Mouse (Mus musculus): ENCODE measurements around the gene Dnm1. TPM values are rescaled to one million over a fixed set of nuclear protein-coding genes. Genes with fewer than 3 reads are reported as not detected.

Gene Dnm1
- total RNA-seq, 2 experiments from 2014 or later: not detected

DNA sequence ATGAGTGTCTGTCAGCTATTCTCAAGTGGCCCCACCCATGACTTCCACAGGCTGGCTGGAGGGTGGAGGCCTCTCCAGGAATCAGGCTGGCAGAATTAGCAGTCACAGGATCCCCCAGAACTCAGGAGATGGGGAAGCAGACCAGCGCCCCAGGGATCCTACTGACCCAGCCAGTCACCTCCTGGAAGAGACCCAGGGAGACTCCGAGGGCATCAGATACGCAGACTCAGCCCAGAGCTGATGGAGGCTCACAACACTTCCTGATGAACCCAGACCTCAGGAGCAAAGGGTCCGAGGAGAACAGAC lies 11.6 kb downstream of the Dnm1 start:
- no peak for ATAC-seq (replicated peaks; ENCODE audit: poor library complexity)

- ATAC-seq (replicated peaks; ENCODE audit: poor library complexity): no peak
Observed at GRCm38 (mm10) chr2:32340836-32341633, 12.1 kb downstream of the Dnm1 start.

DNA sequence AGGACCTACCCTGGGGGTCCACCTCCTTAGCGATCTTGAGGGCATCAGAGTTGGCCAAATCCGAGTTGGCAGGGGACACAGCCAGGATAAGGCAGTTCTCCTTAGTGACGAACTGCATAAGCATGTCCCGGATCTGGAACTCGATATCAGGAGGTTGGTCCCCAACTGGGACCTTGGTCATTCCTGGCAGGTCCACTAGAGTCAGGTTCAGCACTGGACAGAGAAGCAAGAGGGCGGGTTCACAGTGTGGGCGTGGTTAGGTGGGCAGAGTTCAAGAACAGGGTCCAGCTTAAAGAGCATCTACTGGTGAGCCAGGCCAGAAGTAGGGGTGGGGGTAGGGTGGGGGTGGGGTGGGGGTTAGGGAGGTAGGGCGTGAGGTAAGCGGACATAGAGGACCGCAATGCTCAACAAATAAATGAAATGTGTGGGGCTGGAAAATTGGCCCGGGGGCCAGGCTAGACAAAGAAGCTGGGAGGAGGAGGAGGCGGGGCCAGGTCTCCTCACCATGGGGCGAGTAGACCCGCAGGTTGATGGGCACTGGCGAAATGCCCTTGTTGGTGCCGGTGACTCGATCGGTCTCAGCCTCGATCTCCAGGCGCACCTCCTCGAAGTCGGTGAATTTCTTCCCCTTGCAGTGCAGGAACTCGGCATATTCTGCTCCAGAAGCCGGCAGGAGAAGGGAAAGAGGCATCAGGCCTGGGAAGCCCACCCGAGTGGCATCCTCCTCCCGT lies 13.1 kb downstream of the Dnm1 start:
- 0 out of 2 replicates have a peak, but pooled peaks have one; percentile 31 for ATAC-seq (replicated peaks; ENCODE audit: poor library complexity)

DNA sequence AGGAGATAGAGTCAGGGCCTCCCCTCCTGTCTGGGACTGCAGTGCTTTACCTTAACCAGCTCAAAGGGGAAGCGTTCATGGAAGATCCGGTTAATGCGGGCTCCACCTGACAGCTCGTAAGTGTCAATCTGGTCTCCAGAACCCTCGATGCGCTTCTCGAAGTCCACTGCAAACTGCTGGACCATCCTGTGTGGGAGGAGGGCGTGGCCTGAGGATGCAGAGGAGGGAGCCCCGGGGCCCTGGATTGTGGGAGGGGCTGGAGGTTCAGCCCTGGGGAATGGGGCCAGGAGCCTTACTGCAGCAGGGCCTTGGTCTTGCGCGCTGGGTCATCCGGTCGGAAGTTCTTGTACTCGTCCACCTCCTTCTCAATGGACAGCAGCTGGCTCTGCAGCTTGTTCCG lies 17.2 kb downstream of the Dnm1 start:
- no peak for ATAC-seq (replicated peaks; ENCODE audit: poor library complexity)

DNA sequence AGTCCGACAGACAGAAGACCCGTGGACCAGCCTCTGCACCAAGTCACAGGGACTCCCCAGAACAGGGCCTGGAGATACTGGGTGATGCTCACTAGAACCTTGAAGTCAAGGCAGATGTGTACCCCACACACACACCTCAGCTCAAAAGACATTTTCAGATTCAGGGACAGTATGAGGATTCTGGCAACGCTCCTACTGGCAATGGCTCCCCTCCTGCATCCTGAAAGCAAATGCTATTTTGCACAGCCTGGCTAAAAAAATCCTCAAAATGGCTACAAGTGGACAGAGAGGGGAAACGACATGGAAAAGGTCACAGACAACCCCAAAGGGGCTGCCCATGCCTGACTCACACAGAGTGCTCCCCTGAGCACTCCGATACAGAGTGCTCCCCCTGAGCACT lies 21.0 kb downstream of the Dnm1 start:
- no peak for ATAC-seq (replicated peaks; ENCODE audit: poor library complexity)

DNA sequence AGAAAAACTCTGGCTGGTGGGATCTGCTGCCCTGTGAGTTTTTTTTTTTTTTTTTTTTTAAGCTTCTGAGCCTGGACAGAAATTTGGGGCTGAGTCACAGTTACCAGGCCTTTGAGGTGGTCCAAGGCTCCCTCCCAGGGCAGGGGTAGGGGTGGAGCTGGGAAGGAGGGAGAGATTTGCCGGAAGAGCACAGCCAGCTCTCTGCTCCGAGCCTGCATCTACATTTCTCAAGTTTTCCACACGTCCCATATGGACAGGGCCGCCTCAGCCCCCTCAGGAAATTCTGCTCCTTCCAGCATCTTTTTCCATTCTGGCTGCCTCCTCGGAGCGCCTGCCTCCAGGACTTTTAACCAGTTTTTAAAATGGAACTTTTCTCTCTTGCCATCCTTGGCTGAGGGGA lies 23.6 kb downstream of the Dnm1 start:
- ATAC-seq (replicated peaks; ENCODE audit: poor library complexity): no peak

DNA sequence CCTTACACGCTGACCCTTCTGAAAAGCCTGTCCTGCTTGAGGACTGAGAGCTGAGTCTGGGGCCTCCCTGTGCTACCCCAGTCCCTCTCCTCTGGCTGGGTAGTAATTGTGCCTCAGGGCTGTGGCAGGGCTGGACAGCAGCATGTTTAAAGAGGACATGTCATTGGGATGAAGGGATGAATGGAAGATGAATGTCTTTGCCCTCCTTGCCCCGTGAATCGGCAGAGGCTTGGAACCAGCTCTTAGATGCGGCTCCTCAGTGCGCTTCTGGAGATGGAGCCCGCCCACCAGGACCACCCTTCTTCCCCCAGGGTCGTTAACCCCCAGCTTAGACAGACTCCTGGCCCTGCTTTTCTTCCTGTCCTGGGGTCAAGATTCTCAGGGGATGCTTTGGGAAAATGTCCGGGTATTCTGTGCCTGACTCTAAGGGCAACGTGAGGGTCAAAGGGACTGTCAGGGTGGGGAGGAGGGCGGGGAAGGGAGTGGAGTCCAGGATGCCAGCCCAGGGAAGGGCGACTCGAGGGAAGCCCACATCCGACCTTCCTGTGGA lies 24.2 kb downstream of the Dnm1 start:
- ATAC-seq (replicated peaks; ENCODE audit: poor library complexity): no peak

DNA sequence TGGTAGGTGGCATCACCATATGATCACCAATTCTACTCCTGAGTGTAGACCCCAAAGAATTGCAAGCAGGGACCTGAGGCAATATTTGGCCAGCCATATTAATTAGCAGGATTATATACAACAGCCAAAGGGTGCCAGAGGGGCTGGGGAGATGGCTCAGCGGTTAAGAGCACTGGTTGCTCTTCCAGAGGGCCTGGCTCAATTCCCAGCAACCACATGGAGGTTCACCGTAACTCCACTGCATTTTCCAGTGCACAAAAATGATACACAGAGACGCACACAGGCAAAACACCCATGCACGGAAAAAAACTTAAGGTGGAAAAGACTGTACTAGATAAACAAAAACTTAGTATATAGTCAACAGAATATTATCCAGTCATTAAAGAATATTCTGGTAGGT lies 25.9 kb downstream of the Dnm1 start:
- ATAC-seq (replicated peaks; ENCODE audit: poor library complexity): no peak

GRCm38 (mm10) chr2:32325342-32325741 lies 27.8 kb downstream of the Dnm1 start:
- ATAC-seq (replicated peaks; ENCODE audit: poor library complexity): no peak

- ATAC-seq (replicated peaks; ENCODE audit: poor library complexity): no peak
Observed at GRCm38 (mm10) chr2:32324322-32324721, 28.8 kb downstream of the Dnm1 start.

DNA sequence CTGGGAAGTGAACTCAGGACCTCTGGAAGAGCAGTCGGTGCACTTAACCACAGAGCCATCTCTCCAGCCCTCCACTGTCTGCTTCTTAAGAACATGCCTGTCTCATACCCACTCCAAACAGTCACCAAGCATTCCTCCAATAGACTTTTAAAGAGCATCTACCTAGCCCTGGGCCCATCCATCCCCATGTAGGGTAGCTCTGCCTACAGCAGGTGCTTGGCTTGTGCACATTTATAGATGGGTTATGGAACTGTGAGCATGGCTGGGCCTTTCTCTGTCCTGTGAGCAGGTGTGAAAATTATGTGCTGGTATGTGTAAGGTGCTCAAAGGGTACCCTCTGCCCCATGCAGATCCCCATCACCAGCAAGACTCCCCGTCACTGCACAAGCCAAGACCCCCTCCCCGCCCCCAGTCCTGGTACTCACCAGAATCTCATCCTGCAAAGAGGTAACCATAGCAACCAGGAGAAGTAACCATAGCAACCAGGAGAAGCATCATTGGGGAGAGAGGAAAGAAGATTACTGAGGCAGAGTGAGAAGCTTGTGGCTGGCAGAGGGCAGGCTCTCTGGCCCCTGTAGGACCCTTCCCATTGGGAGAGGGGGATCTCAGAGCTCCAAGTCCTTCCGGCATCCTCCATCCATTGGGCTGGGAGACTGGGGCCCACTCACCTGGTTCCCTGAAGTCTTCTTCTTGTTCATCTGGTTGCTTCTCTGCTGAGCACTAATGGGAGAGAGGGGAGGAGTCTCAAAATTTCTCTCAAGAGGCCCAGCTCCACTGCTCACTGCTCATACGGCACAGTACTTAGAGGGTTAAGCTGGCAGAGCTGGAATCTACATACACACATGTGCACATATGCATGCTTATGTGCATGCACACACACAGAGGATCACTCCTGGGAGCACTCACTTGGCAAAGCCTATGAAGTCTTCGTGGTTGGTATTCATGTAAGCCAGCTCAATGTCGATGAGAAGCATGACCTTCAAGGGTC lies 30.1 kb downstream of the Dnm1 start:
- ATAC-seq (replicated peaks; ENCODE audit: poor library complexity): no peak

GRCm38 (mm10) chr2:32321591-32322298 lies 31.4 kb downstream of the Dnm1 start:
- no peak for ATAC-seq (replicated peaks; ENCODE audit: poor library complexity)

DNA sequence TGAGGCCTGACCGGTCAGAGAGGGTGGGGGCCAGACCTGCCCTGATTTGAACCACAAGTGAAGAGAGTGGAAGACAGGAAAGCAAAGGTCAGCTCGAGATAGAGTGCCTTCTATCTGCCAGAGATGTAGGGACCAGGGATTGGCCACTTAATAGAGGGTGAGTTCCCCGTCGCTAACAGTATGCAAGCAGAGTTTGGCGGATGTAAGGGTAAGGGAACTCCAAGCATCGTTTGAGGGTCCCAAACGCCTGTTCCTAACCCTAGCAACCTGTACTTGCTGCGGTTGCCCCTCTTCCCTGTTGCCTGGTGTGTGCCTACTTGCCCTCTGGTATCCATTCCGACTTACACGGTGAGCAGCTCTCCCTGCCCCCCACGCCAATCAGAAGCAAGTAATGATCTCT lies 32.4 kb downstream of the Dnm1 start:
- ATAC-seq (replicated peaks; ENCODE audit: poor library complexity): no peak

- ATAC-seq (replicated peaks; ENCODE audit: poor library complexity): no peak
Observed at GRCm38 (mm10) chr2:32319586-32320580, 33.3 kb downstream of the Dnm1 start.

- no peak for ATAC-seq (replicated peaks; ENCODE audit: poor library complexity)
Observed at GRCm38 (mm10) chr2:32318709-32319585, 34.2 kb downstream of the Dnm1 start.

GRCm38 (mm10) chr2:32317791-32318417 lies 35.2 kb downstream of the Dnm1 start:
- ATAC-seq (replicated peaks; ENCODE audit: poor library complexity): peak; percentile 68

DNA sequence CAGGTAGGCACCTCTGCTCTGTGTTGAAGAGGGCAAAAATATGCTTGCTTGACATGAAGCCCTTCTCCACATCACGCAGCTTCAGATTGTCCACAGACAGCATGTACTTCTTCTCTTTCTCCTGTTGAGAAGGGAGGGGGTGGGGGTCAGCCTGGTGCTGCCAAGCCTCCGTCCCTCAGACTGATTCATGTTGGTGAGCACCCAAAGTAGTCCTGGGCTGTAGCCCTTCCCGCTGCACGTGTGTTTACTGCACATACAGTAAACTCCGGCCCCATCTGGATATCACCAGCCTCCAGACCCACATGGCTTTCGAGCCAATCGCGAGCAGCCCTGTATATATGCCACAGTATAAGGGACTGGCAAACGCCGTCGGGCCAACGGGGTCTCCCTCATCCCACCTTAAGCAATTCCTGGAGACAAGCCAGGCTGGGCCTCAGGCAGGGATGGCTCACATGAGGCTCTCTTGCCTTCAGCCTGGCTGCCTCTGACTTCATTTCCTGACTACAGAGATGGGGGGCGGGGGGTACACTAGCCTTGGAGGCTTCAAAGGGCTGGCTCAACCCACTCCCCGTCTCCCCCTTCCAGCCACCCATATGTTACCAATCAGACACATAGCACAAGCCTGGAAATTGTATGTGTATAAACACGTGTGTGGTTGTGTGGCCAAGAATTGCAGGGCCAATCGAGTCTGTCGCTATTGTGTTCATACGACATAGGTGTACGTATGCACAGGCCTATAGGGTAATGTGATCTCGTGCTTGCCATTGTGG lies 36.1 kb downstream of the Dnm1 start:
- no peak for ATAC-seq (replicated peaks; ENCODE audit: poor library complexity)
